Mouse (Mus musculus): ENCODE results near the gene March10. TPM values are rescaled to one million over a fixed set of nuclear protein-coding genes. Genes with fewer than 3 reads are reported as not detected.
A peak's percentile ranks its signal among the peaks of the same experiment; 100 is the strongest.

Gene March10
- polyA plus RNA-seq, 1 experiment from 2014 or later = 0.12 TPM

DNA sequence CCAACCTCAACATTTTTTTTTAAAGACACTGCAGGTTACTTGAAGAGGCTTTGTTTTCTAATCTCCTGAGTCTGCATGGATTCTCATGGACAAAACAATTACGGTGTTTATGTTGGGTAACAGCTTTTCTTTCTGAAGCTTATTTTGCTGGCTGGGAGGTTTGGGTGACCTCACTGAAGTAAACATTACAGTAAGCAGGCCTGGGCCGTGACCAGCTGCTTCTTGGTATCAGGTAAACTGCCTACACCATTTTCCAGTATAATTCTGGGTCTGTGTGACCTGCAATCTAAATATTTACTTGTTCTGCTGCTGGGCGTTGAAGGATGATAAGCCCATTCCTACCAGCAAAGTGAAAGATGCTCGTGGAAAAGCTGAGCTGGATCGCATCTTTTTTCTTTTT is 30.1 kb downstream of the March10 start:
- WGBS = 75% methylated on average over 5 of the region's 5 CpGs
- Histone ChIP-seq H3K9ac (replicated peaks; ENCODE audit: low read length) (no peak overlapping the region), H3K4me2 (replicated peaks; ENCODE audit: low read depth, low read length) (no peak overlapping the region), H3K4me3 (ENCODE audit: low read length) (no peak overlapping the region), H3K9me3 (ENCODE audit: low read length) (no peaks in the 10 kb centered on the region), H3K4me1 (ENCODE audit: insufficient read depth, low read length) (no peaks in the 10 kb centered on the region), H3K27me3 (ENCODE audit: insufficient read depth, low read length) (no peaks in the 10 kb centered on the region), H3K27ac (ENCODE audit: low read length) (no peak overlapping the region), H3K36me3 (ENCODE audit: insufficient read depth, low read length) (no peaks in the 10 kb centered on the region)
- ATAC-seq (ENCODE audit: low FRiP score, low TSS enrichment) = no peak

DNA sequence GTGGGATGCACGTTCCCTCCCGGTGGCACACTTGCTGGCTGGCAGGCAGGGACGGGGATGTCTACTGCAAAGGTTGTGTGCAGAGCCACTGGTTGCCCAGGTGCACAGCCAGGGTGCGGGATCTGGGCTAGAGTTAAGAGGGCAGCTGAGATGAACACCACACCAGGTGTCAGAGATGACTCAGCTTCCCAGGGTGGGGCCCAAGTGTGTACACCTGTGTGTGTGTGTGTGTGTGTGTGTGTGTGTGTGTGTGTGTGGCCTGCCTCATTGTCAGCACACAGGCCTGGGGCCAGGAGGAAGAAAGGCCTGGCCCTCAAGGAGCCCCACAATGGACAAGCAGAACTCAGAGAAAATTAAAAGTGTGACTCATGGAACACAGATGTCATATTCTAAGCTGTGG is 31.9 kb downstream of the March10 start:
- no peak overlapping the region for H3K4me3 ChIP-seq (ENCODE audit: low read length)
- H3K4me2 ChIP-seq (replicated peaks; ENCODE audit: low read depth, low read length) = no peak overlapping the region
- no peaks in the 10 kb centered on the region for H3K27me3 ChIP-seq (ENCODE audit: insufficient read depth, low read length)
- H3K9ac ChIP-seq (replicated peaks; ENCODE audit: low read length) = no peak overlapping the region
- H3K27ac ChIP-seq (ENCODE audit: low read length) = no peak overlapping the region
- no peak for ATAC-seq (ENCODE audit: low FRiP score, low TSS enrichment)
- H3K4me1 ChIP-seq (ENCODE audit: insufficient read depth, low read length) = no peaks in the 10 kb centered on the region
- no peaks in the 10 kb centered on the region for H3K9me3 ChIP-seq (ENCODE audit: low read length)
- 93% methylated on average over 4 of the region's 4 CpGs for WGBS
- H3K36me3 ChIP-seq (ENCODE audit: insufficient read depth, low read length) = no peaks in the 10 kb centered on the region

DNA sequence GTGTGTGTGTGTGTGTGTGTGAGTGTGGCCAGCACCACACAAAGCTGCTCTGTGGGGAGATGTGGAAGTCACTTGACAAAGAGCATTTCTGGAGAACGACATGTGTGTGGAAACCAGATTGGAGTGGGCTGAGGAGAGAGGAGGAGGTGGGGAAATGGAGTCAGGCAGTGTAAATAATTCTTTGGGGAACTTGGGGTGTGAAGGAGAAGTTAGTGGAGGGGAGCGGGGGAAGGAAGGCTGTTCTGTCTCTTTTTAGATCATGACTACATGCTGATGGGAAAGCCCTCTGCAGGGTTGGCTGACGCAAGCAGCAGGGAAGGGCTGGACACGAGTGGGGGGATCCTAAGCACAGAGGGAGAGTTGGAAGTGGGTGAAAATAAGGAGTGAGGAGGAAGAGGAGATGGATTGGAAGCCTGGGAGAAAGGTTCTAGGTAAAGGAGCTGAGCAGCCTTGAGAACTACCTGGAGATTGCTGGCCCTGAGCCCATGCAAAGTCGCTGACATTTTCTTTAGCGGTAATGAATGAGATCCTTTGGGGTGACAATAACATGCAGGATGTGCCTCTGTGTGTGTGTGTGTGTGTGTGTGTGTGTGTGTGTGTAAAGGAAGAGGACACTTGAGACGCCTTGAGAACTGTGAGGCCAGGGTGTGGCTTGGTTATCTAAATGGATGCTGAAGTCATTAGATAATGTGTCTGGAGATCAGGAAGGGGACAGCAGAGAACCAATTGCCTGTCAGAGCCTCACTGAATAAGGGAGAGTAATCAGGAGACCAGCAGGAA is 35.7 kb downstream of the March10 start:
- no peak overlapping the region for H3K9ac ChIP-seq (replicated peaks; ENCODE audit: low read length)
- H3K4me3 ChIP-seq (ENCODE audit: low read length) = no peak overlapping the region
- no peaks in the 10 kb centered on the region for H3K4me1 ChIP-seq (ENCODE audit: insufficient read depth, low read length)
- no peak overlapping the region for H3K27ac ChIP-seq (ENCODE audit: low read length)
- ATAC-seq (ENCODE audit: low FRiP score, low TSS enrichment) = no peak
- H3K9me3 ChIP-seq (ENCODE audit: low read length) = no peaks in the 10 kb centered on the region
- no peaks in the 10 kb centered on the region for H3K36me3 ChIP-seq (ENCODE audit: insufficient read depth, low read length)
- WGBS = 64% methylated on average over 7 of the region's 7 CpGs
- H3K27me3 ChIP-seq (ENCODE audit: insufficient read depth, low read length) = no peaks in the 10 kb centered on the region
- no peak overlapping the region for H3K4me2 ChIP-seq (replicated peaks; ENCODE audit: low read depth, low read length)

DNA sequence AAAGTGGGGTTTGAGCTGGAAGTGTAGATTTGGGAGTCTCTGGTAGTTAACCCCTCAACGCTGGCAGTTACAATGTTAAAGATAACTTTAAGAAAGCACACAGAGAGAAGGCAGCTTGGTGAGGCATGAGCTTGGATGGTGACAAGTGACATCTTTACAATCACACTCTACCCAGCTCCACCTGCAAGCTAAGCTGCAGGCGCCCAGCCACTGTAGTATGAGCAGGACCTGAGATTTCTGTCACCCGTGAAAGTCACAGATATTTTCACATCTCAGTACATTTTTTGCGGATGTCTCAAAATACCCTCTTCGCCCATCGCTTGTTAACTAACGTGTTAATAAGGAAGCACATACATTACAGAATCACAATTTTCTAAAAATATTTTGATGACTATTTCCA is 36.6 kb downstream of the March10 start:
- Histone ChIP-seq H3K4me2 (replicated peaks; ENCODE audit: low read depth, low read length) (no peak overlapping the region), H3K4me3 (ENCODE audit: low read length) (no peak overlapping the region), H3K36me3 (ENCODE audit: insufficient read depth, low read length) (no peaks in the 10 kb centered on the region), H3K27me3 (ENCODE audit: insufficient read depth, low read length) (no peaks in the 10 kb centered on the region), H3K27ac (ENCODE audit: low read length) (no peak overlapping the region), H3K4me1 (ENCODE audit: insufficient read depth, low read length) (no peaks in the 10 kb centered on the region), H3K9ac (replicated peaks; ENCODE audit: low read length) (no peak overlapping the region), H3K9me3 (ENCODE audit: low read length) (no peaks in the 10 kb centered on the region)
- 72% methylated on average over 7 of the region's 7 CpGs for WGBS
- no peak for ATAC-seq (ENCODE audit: low FRiP score, low TSS enrichment)

DNA sequence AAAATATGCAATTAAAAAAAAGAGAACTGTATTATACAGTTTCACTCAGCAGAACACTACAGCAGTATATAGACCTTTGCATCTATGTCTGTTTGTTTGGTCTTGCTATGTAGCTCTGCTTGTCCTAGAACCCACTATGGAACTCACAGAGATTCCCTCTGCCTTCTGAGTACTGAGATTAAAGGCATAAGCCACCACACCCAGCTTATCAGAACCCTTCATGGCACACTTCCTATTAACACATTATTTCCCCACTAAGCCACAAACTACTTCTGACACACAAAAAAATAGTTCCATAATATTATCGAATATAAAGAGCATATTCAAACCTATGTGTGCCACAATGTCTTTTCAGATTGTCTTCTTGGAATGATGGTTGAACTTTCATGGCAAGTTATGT is 42.5 kb downstream of the March10 start:
- no peak overlapping the region for H3K4me2 ChIP-seq (replicated peaks; ENCODE audit: low read depth, low read length)
- H3K27ac ChIP-seq (ENCODE audit: low read length) = no peak overlapping the region
- no peaks in the 10 kb centered on the region for H3K9me3 ChIP-seq (ENCODE audit: low read length)
- ATAC-seq (ENCODE audit: low FRiP score, low TSS enrichment) = no peak
- no peak overlapping the region for H3K4me3 ChIP-seq (ENCODE audit: low read length)
- no peaks in the 10 kb centered on the region for H3K36me3 ChIP-seq (ENCODE audit: insufficient read depth, low read length)
- H3K9ac ChIP-seq (replicated peaks; ENCODE audit: low read length) = no peak overlapping the region
- H3K27me3 ChIP-seq (ENCODE audit: insufficient read depth, low read length) = no peaks in the 10 kb centered on the region
- H3K4me1 ChIP-seq (ENCODE audit: insufficient read depth, low read length) = peaks cover 7% of the 10 kb centered on the region; the same call in 1 of the 2 replicates
- 93% methylated on average over 1 of the region's 1 CpGs for WGBS

DNA sequence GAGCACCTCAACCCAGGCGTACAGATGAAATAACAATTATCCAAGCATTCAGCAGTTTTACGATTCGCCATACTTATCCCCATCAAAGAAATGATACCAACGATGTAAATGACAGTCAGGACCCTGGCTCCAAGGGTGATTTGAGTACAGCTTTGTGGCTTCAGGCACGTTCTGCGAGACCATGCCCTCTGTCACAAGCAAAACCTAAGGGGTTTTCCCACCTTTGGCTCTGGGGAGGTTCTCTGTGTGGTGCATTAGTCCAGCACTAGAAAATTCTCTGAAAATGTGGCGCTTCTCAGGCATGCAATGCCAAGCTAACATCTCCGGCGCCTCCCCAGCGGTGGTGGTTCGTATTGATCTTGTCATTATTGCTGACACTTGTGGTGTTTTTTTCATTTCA is 47.1 kb downstream of the March10 start:
- H3K4me3 ChIP-seq (ENCODE audit: low read length) = no peak overlapping the region
- H3K36me3 ChIP-seq (ENCODE audit: insufficient read depth, low read length) = no peaks in the 10 kb centered on the region
- no peak overlapping the region for H3K4me2 ChIP-seq (replicated peaks; ENCODE audit: low read depth, low read length)
- no peak for ATAC-seq (ENCODE audit: low FRiP score, low TSS enrichment)
- H3K4me1 ChIP-seq (ENCODE audit: insufficient read depth, low read length) = peaks cover 24% of the 10 kb centered on the region
- no peak overlapping the region for H3K27ac ChIP-seq (ENCODE audit: low read length)
- no peak overlapping the region for H3K9ac ChIP-seq (replicated peaks; ENCODE audit: low read length)
- no peaks in the 10 kb centered on the region for H3K9me3 ChIP-seq (ENCODE audit: low read length)
- H3K27me3 ChIP-seq (ENCODE audit: insufficient read depth, low read length) = no peaks in the 10 kb centered on the region
- 65% methylated on average over 11 of the region's 11 CpGs for WGBS

DNA sequence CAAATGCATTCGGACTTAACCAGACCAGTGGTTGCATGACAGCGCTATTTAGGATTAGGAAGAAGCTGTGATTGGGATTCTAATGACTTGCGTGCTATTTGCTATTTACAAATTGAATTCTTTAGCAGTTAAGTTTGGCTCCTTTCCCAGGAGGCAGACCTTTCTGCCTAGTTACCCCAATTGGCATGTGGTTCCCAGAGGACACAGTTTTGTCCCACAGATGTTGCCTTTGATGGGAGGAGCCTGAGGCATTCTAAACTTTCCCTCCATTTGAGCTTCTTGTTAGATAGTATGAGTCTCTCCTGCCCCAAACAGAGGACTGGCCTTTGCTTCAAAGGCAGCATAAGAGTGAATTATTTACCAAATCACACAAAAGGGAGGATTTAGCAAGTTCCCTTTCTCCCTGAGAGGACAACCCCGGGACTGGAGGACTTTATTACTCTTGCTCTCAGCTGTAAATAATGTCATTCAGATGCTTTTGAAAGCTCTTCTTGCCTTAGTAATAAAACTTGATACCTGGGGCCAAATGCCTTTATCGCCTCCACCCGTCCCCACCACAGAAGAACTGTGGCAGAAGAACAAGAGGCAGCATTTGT is 48.6 kb downstream of the March10 start:
- H3K4me1 ChIP-seq (ENCODE audit: insufficient read depth, low read length) = peaks cover 26% of the 10 kb centered on the region
- H3K4me2 ChIP-seq (replicated peaks; ENCODE audit: low read depth, low read length) = no peak overlapping the region
- no peaks in the 10 kb centered on the region for H3K36me3 ChIP-seq (ENCODE audit: insufficient read depth, low read length)
- H3K27me3 ChIP-seq (ENCODE audit: insufficient read depth, low read length) = no peaks in the 10 kb centered on the region
- ATAC-seq (ENCODE audit: low FRiP score, low TSS enrichment) = 0 out of 2 replicates have a peak, but pooled peaks have one; percentile 36
- no peak overlapping the region for H3K9ac ChIP-seq (replicated peaks; ENCODE audit: low read length)
- H3K27ac ChIP-seq (ENCODE audit: low read length) = no peak overlapping the region
- 27% methylated on average over 6 of the region's 6 CpGs for WGBS
- no peak overlapping the region for H3K4me3 ChIP-seq (ENCODE audit: low read length)
- no peaks in the 10 kb centered on the region for H3K9me3 ChIP-seq (ENCODE audit: low read length)

DNA sequence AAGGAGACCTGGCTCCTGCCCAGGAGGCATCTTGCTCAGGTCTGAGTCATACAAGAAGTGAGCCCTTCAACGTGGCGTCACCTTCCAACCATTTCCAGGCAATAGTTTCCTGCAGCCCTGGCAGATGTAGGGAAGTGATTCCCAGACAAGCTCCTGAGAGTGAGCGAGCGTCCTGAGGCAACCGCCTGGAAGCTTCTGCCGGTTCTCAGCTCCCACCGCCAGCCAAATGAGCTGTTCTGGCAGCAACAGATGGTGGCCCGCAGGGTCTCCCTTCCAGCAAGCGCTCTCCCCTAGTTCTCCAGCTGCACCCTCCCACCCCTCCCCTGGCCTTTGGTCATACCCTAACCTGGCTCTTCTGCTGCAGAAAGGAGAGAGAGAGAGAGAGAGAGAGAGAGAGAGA is 54.2 kb downstream of the March10 start:
- Histone ChIP-seq H3K27ac (ENCODE audit: low read length) (no peak overlapping the region), H3K9me3 (ENCODE audit: low read length) (no peaks in the 10 kb centered on the region), H3K36me3 (ENCODE audit: insufficient read depth, low read length) (no peaks in the 10 kb centered on the region), H3K4me1 (ENCODE audit: insufficient read depth, low read length) (0 out of 2 replicates have a peak, but pooled peaks cover 3% of the 10 kb centered on the region), H3K4me3 (ENCODE audit: low read length) (no peak overlapping the region), H3K27me3 (ENCODE audit: insufficient read depth, low read length) (no peaks in the 10 kb centered on the region), H3K9ac (replicated peaks; ENCODE audit: low read length) (no peak overlapping the region), H3K4me2 (replicated peaks; ENCODE audit: low read depth, low read length) (no peak overlapping the region)
- WGBS = 46% methylated on average over 9 of the region's 9 CpGs
- ATAC-seq (ENCODE audit: low FRiP score, low TSS enrichment) = no peak

DNA sequence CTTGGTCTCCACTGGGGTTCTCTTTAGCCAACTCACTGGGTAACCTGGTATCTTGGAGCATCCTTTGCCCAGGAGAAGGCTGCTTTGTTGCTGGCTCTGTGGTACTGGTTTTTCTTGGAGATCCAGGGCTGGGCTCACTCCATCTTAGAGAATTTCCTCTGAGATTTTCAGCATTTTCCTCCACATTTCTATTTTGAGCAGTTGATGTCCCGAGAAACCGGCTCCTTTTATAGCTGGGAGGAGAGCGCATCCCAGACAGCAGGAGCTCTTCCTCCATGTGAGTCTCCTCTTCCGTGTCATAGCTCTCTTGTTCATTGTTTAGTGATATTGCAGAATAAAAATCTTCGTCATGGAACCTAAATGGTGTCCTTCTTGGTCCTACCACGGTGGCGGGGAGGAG is 66.2 kb downstream of the March10 start:
- WGBS = 92% methylated on average over 7 of the region's 7 CpGs
- no peak overlapping the region for H3K4me3 ChIP-seq (ENCODE audit: low read length)

DNA sequence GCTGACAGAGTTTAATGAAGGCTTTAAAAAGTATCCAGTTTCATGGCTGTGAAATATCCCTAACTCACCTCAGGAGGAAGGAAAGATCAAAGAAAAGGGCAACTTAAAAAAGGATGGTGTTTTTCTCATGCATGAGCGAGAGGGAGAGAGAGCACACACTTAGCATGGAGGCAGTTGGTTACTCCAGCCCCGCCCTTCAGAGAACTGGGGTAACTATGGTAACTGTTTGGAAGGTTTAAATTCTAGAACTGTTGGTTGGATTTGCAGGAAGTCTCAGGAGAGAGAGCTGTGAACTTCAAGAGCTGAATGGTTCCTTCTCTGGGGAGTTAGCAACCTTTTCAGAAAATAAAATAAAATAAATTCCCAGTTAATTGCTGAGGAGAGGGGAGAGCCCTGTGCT is 67.9 kb downstream of the March10 start:
- Histone ChIP-seq H3K27ac (ENCODE audit: low read length) (no peak overlapping the region), H3K4me1 (ENCODE audit: insufficient read depth, low read length) (peaks cover 8% of the 10 kb centered on the region), H3K4me2 (replicated peaks; ENCODE audit: low read depth, low read length) (no peak overlapping the region), H3K36me3 (ENCODE audit: insufficient read depth, low read length) (no peaks in the 10 kb centered on the region), H3K4me3 (ENCODE audit: low read length) (no peak overlapping the region), H3K9ac (replicated peaks; ENCODE audit: low read length) (no peak overlapping the region), H3K9me3 (ENCODE audit: low read length) (peaks cover 5% of the 10 kb centered on the region), H3K27me3 (ENCODE audit: insufficient read depth, low read length) (no peaks in the 10 kb centered on the region)
- ATAC-seq (ENCODE audit: low FRiP score, low TSS enrichment) = peak; percentile 71
- 14% methylated on average over 2 of the region's 2 CpGs for WGBS

More for the DNA sequence above, 66.2 kb downstream of the March10 start:
- Histone ChIP-seq H3K9me3 (ENCODE audit: low read length) (0 out of 2 replicates have a peak, but pooled peaks cover under 1% of the 10 kb centered on the region), H3K4me1 (ENCODE audit: insufficient read depth, low read length) (peaks cover 8% of the 10 kb centered on the region), H3K27me3 (ENCODE audit: insufficient read depth, low read length) (no peaks in the 10 kb centered on the region), H3K9ac (replicated peaks; ENCODE audit: low read length) (no peak overlapping the region), H3K4me2 (replicated peaks; ENCODE audit: low read depth, low read length) (no peak overlapping the region), H3K36me3 (ENCODE audit: insufficient read depth, low read length) (no peaks in the 10 kb centered on the region), H3K27ac (ENCODE audit: low read length) (no peak overlapping the region)
- ATAC-seq (ENCODE audit: low FRiP score, low TSS enrichment) = no peak

All from kidney, embryonic 16.5 days (tissue).